Mouse (Mus musculus): ENCODE results near the gene Gbf1. TPM values are rescaled to one million over a fixed set of nuclear protein-coding genes. Genes with fewer than 3 reads are reported as not detected.

The Gbf1 gene
- polyA plus RNA-seq, 1 experiment: 40.8 TPM

DNA sequence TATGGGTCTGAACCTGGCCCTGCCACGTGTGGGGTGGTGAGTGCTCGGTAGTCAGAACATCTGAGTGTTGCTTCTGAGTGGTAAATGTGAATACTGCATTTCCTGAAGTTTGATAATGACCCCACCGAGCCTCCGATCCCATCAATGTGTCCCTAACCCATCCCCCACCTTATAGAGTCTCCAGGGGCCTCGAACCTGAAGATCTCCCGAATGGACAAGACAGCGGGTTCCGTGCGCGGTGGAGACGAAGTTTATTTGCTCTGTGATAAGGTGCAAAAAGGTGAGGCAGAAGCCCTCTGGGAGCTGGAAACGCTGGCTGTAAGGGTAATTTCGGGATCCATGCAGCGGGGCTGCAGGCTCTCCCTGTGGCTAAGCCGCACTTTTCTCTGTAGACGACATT is 155.5 kb downstream of the Gbf1 start:
- Histone ChIP-seq H3ac (ENCODE audit: control insufficient read depth, insufficient read length, low read depth) (no peak overlapping the region), H3K36me3 (ENCODE audit: control insufficient read depth, insufficient read depth) (peaks cover 41% of the 10 kb centered on the region), H3K4me3 (ENCODE audit: insufficient read depth, poor library complexity, severe bottlenecking) (no peak overlapping the region), H3K79me3 (ENCODE audit: low read depth) (no peaks in the 10 kb centered on the region), H3K27me3 (ENCODE audit: control insufficient read depth, insufficient read depth, insufficient read length) (no peaks in the 10 kb centered on the region), H3K79me2 (ENCODE audit: control insufficient read depth, insufficient read depth) (peaks cover 17% of the 10 kb centered on the region)
- TF ChIP-seq USF1 (IDR thresholded peaks at IDR 0.05; ENCODE audit: low read depth) (no peak), CEBPB (IDR thresholded peaks at IDR 0.05; ENCODE audit: low read depth) (no peak), MYOG (IDR thresholded peaks at IDR 0.05; ENCODE audit: control insufficient read depth, extremely low read depth, insufficient read length) (no peak), CTCF (IDR thresholded peaks at IDR 0.05; ENCODE audit: control insufficient read depth, insufficient read depth, insufficient read length) (no peak), MAX (IDR thresholded peaks at IDR 0.05) (no peak), MYOD1 (IDR thresholded peaks at IDR 0.05; ENCODE audit: control insufficient read depth, insufficient read length, low read depth) (no peak), FOSL1 (IDR thresholded peaks at IDR 0.05; ENCODE audit: insufficient read depth, low read length, poor library complexity, severe bottlenecking) (no peak)

DNA sequence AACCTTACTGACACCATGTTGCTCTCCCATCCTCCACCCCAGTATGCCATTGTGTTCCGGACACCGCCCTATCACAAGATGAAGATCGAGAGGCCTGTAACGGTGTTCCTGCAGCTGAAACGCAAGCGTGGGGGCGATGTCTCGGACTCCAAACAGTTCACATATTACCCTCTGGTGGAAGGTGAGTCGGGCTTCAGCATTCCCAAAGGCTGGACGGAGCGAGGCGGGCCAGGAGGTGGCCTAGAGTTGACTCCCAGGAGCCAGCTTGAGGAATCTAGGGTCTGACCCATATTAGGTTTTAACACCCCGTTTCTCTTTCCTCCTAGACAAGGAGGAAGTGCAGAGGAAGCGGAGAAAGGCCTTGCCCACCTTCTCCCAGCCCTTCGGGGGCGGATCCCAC is 156.0 kb downstream of the Gbf1 start:
- no peaks in the 10 kb centered on the region for H3K79me3 ChIP-seq (ENCODE audit: low read depth)
- TF ChIP-seq MYOD1 (IDR thresholded peaks at IDR 0.05; ENCODE audit: control insufficient read depth, insufficient read length, low read depth): no peak
- no peak for TF ChIP-seq FOSL1 (IDR thresholded peaks at IDR 0.05; ENCODE audit: insufficient read depth, low read length, poor library complexity, severe bottlenecking)
- no peak overlapping the region for H3K4me3 ChIP-seq (ENCODE audit: insufficient read depth, poor library complexity, severe bottlenecking)
- no peaks in the 10 kb centered on the region for H3K27me3 ChIP-seq (ENCODE audit: control insufficient read depth, insufficient read depth, insufficient read length)
- peaks cover 41% of the 10 kb centered on the region for H3K36me3 ChIP-seq (ENCODE audit: control insufficient read depth, insufficient read depth)
- no peak overlapping the region for H3ac ChIP-seq (ENCODE audit: control insufficient read depth, insufficient read length, low read depth)
- H3K79me2 ChIP-seq (ENCODE audit: control insufficient read depth, insufficient read depth): peaks cover 17% of the 10 kb centered on the region

DNA sequence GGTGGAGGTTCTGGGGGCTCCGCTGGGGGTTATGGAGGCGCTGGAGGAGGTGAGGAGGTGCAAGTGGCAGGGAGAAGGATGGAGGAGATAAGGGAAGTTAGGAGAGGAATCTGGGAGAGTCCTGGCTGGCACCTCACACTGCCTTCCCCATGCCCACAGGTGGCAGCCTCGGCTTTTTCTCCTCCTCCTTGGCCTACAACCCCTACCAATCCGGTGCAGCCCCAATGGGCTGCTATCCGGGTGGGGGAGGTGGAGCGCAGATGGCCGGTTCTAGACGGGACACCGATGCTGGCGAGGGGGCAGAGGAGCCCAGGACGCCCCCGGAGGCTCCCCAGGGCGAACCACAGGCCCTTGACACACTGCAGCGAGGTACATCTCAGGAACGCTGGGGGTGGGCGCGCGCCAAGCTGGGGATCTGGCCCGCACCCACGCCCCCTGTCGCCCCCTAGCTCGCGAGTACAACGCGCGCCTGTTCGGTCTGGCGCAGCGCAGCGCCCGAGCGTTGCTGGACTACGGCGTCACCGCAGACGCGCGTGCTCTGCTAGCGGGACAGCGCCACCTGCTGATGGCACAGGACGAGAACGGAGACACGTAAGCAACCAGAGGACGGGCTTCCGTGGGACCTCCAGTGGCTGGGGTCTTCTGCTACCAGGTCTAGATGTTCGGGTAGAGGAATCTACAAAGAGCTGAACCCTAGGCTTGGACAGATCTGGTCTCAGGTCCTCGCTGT is 156.6 kb downstream of the Gbf1 start:
- H3ac ChIP-seq (ENCODE audit: control insufficient read depth, insufficient read length, low read depth): no peak overlapping the region
- H3K4me3 ChIP-seq (ENCODE audit: insufficient read depth, poor library complexity, severe bottlenecking): no peak overlapping the region
- H3K79me2 ChIP-seq (ENCODE audit: control insufficient read depth, insufficient read depth): peaks cover 17% of the 10 kb centered on the region
- peak; percentile 96 for TF ChIP-seq CTCF (IDR thresholded peaks at IDR 0.05; ENCODE audit: control insufficient read depth, insufficient read depth, insufficient read length)
- TF ChIP-seq MAX (IDR thresholded peaks at IDR 0.05): no peak
- H3K36me3 ChIP-seq (ENCODE audit: control insufficient read depth, insufficient read depth): peaks cover 41% of the 10 kb centered on the region
- no peaks in the 10 kb centered on the region for H3K79me3 ChIP-seq (ENCODE audit: low read depth)
- H3K27me3 ChIP-seq (ENCODE audit: control insufficient read depth, insufficient read depth, insufficient read length): no peaks in the 10 kb centered on the region

DNA sequence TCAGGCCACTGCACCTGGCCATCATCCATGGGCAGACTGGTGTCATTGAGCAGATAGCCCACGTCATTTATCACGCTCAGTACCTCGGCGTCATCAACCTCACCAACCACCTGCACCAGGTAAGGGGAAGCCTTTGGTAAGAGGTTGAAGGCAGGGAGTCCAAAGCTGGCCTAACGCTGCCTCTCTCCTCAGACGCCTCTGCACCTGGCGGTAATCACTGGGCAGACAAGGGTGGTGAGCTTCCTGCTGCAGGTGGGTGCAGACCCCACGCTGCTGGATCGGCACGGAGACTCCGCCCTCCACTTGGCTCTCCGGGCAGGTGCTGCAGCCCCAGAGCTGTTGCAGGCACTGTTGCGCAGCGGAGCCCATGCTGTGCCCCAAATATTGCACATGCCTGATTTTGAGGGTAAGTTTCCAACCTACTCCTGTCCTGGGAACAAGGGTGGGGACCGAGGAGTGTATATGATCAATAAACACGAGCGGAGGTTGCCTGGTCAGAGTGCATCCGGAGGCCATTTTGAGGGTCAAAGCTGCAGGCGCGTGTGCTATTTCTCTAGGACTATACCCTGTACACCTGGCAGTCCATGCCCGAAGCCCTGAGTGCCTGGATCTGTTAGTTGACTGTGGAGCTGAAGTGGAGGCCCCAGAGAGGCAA is 157.5 kb downstream of the Gbf1 start:
- Histone ChIP-seq H3K79me2 (ENCODE audit: control insufficient read depth, insufficient read depth) (peaks cover 17% of the 10 kb centered on the region), H3ac (ENCODE audit: control insufficient read depth, insufficient read length, low read depth) (no peak overlapping the region), H3K79me3 (ENCODE audit: low read depth) (no peaks in the 10 kb centered on the region), H3K4me3 (ENCODE audit: insufficient read depth, poor library complexity, severe bottlenecking) (no peak overlapping the region), H3K27me3 (ENCODE audit: control insufficient read depth, insufficient read depth, insufficient read length) (no peaks in the 10 kb centered on the region), H3K36me3 (ENCODE audit: control insufficient read depth, insufficient read depth) (peaks cover 41% of the 10 kb centered on the region)
- TF ChIP-seq CTCF (IDR thresholded peaks at IDR 0.05; ENCODE audit: control insufficient read depth, insufficient read depth, insufficient read length) (no peak), FOSL1 (IDR thresholded peaks at IDR 0.05; ENCODE audit: insufficient read depth, low read length, poor library complexity, severe bottlenecking) (no peak), CEBPB (IDR thresholded peaks at IDR 0.05; ENCODE audit: low read depth) (no peak), MYOD1 (IDR thresholded peaks at IDR 0.05; ENCODE audit: control insufficient read depth, insufficient read length, low read depth) (no peak), USF1 (IDR thresholded peaks at IDR 0.05; ENCODE audit: low read depth) (no peak), MAX (IDR thresholded peaks at IDR 0.05) (no peak), MYOG (IDR thresholded peaks at IDR 0.05; ENCODE audit: control insufficient read depth, extremely low read depth, insufficient read length) (no peak)

DNA sequence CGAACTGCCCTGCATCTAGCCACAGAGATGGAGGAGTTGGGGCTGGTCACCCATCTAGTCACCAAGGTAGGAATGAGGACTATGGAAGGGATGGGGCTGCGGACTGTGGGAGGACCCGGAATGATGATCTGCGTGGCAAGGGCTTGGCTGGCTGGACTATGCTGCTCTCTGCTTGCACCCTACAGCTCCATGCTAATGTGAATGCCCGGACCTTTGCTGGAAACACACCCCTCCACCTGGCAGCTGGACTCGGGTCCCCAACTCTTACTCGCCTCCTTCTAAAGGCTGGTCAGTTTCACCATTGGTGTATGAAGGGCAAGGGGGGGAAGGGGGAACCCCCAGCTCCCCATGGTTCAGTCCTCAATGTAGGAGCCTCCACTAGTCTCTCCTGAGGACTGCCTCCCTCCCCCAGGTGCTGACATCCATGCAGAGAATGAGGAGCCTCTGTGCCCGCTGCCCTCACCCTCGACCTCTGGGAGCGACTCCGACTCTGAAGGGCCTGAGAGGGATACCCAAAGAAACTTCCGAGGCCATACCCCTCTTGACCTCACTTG is 158.1 kb downstream of the Gbf1 start:
- H3K36me3 ChIP-seq (ENCODE audit: control insufficient read depth, insufficient read depth): peaks cover 41% of the 10 kb centered on the region
- H3ac ChIP-seq (ENCODE audit: control insufficient read depth, insufficient read length, low read depth): no peak overlapping the region
- H3K79me2 ChIP-seq (ENCODE audit: control insufficient read depth, insufficient read depth): peaks cover 17% of the 10 kb centered on the region
- H3K27me3 ChIP-seq (ENCODE audit: control insufficient read depth, insufficient read depth, insufficient read length): no peaks in the 10 kb centered on the region
- TF ChIP-seq MAX (IDR thresholded peaks at IDR 0.05) (no peak), CEBPB (IDR thresholded peaks at IDR 0.05; ENCODE audit: low read depth) (no peak), FOSL1 (IDR thresholded peaks at IDR 0.05; ENCODE audit: insufficient read depth, low read length, poor library complexity, severe bottlenecking) (no peak), CTCF (IDR thresholded peaks at IDR 0.05; ENCODE audit: control insufficient read depth, insufficient read depth, insufficient read length) (no peak), USF1 (IDR thresholded peaks at IDR 0.05; ENCODE audit: low read depth) (no peak), MYOD1 (IDR thresholded peaks at IDR 0.05; ENCODE audit: control insufficient read depth, insufficient read length, low read depth) (no peak), MYOG (IDR thresholded peaks at IDR 0.05; ENCODE audit: control insufficient read depth, extremely low read depth, insufficient read length) (no peak)
- no peak overlapping the region for H3K4me3 ChIP-seq (ENCODE audit: insufficient read depth, poor library complexity, severe bottlenecking)
- no peaks in the 10 kb centered on the region for H3K79me3 ChIP-seq (ENCODE audit: low read depth)
